ENCODE assay signal across 7 mouse cellular contexts in the genomic region with DNA sequence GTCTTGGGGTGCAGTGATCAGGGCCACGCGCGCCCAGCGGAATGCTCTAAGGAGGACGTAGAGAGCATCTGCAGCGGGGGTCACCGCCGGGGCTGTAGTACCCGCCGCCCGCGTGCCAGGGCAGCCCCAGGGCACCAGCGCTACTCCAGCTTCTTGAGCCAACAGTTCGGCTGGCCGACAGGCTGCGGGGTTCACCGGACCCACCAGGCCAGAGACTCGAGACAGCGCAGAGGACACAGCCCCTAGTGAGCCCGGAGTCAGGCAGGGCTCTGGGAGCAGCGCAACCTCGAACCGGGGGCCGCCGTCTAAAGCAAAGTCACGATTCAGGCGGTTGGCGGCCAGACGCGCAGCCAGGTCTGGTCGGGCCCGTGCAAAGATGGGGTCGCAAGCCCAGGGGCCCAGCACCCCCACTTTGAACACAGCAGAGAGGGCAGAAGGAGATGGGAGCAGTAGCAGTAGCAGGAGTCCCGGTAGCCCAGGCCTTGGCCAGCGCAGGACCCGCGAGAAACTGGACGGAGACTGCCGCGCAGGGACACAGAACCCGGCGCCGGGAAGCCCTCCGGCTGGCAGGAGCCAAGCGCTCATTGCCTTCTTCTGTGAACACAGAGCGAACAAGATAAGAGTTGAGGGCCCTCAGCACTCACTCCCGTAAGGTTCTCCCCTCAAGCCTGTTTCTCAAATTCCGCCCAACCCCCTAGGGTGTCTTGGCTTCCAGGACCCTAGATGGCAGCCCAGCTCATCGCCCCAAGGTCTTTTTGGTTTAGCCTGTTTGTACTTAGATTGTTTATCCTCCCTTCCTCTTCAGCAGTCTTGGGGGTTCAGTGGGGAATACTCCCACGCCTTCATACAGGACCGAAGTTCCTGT. TPM values are rescaled to one million over a fixed set of nuclear protein-coding genes. Genes with fewer than 3 reads are reported as not detected.
DNase-seq lines count a peak whose midpoint lies in the region; ATAC-seq and TF ChIP-seq lines count a peak whose summit lies in the region.

No protein-coding gene starts in this region.

- peaks cover 23% of the 10 kb centered on the region for H3K27me3 ChIP-seq in lung, embryonic 14.5 days (ENCODE audit: insufficient read depth, low read length)
- peaks cover 16% of the 10 kb centered on the region; the same call in 1 of the 2 replicates for H3K27me3 ChIP-seq in intestine, embryonic 16.5 days (replicated peaks; ENCODE audit: control insufficient read depth, insufficient read depth, low read length)
- H3K27me3 ChIP-seq in neural tube, embryonic 14.5 days (ENCODE audit: control insufficient read depth, insufficient read depth, low read length): peaks cover 11% of the 10 kb centered on the region

- H3K9me3 ChIP-seq in lung, embryonic 14.5 days (ENCODE audit: low read depth, low read length): no peaks in the 10 kb centered on the region
- H3K9me3 ChIP-seq in intestine, embryonic 16.5 days (ENCODE audit: control insufficient read depth, low read length): no peaks in the 10 kb centered on the region
- H3K9me3 ChIP-seq in neural tube, embryonic 14.5 days (ENCODE audit: control insufficient read depth, low read length): no peaks in the 10 kb centered on the region

- H3K4me1 ChIP-seq in lung, embryonic 14.5 days (ENCODE audit: insufficient read depth): no peaks in the 10 kb centered on the region; the same call in 1 of the 2 replicates
- H3K4me1 ChIP-seq in embryonic fibroblast, embryonic 13.5 days (ENCODE audit: control insufficient read depth, insufficient read depth, low read length): no peaks in the 10 kb centered on the region
- H3K4me1 ChIP-seq in intestine, embryonic 16.5 days (ENCODE audit: control insufficient read depth, insufficient read depth, low read length): peaks cover 13% of the 10 kb centered on the region
- H3K4me1 ChIP-seq in neural tube, embryonic 14.5 days (ENCODE audit: control insufficient read depth, insufficient read depth, low read length): peaks cover 8% of the 10 kb centered on the region; the same call in 1 of the 2 replicates

- 4% methylated on average over 51 of the region's 51 CpGs for WGBS in lung, embryonic 14.5 days
- 5% methylated on average over 51 of the region's 51 CpGs for WGBS in intestine, embryonic 16.5 days
- 4% methylated on average over 51 of the region's 51 CpGs for WGBS in neural tube, embryonic 14.5 days

- TF ChIP-seq CTCF in lung, embryonic 14.5 days (IDR thresholded peaks at IDR 0.05; ENCODE audit: low read depth): no peak
- TF ChIP-seq CTCF in embryonic fibroblast, embryonic 13.5 days (IDR thresholded peaks at IDR 0.05; ENCODE audit: borderline replicate concordance, insufficient read depth, low read length): no peak

- peak; percentile 24 for DNase-seq in lung, embryonic 14.5 days
- DNase-seq in lung, postnatal 36 days: no peak
- no peak for DNase-seq in thymus, postnatal 0 days (ENCODE audit: low spot score)
- DNase-seq in lung, postnatal 25 days (ENCODE audit: low spot score): no peak

- H3K9ac ChIP-seq in lung, embryonic 14.5 days: peak overlapping the region; percentile 36; the same call in 1 of the 2 replicates
- peak overlapping the region; percentile 60 for H3K9ac ChIP-seq in intestine, embryonic 16.5 days (ENCODE audit: low read depth, low read length)
- peak overlapping the region; percentile 58 for H3K9ac ChIP-seq in neural tube, embryonic 14.5 days (replicated peaks; ENCODE audit: low read depth, low read length)

- TF ChIP-seq POLR2A in embryonic fibroblast, embryonic 13.5 days (IDR thresholded peaks at IDR 0.05; ENCODE audit: low read depth, low read length): no peak

- no peaks in the 10 kb centered on the region for H3K36me3 ChIP-seq in lung, embryonic 14.5 days (ENCODE audit: insufficient read depth)
- H3K36me3 ChIP-seq in intestine, embryonic 16.5 days (ENCODE audit: control insufficient read depth, insufficient read depth, low read length): no peaks in the 10 kb centered on the region
- H3K36me3 ChIP-seq in neural tube, embryonic 14.5 days (ENCODE audit: control insufficient read depth, insufficient read depth, low read length): no peaks in the 10 kb centered on the region

- ATAC-seq in lung, embryonic 14.5 days (ENCODE audit: insufficient read depth): peak; percentile 48; the same call in 1 of the 2 replicates
- no peak for ATAC-seq in intestine, embryonic 16.5 days
- peak; percentile 3; the same call in 1 of the 2 replicates for ATAC-seq in neural tube, embryonic 14.5 days (ENCODE audit: low read depth)

- H3K4me2 ChIP-seq in lung, embryonic 14.5 days: peak overlapping the region; percentile 73
- peak overlapping the region; percentile 95 for H3K4me2 ChIP-seq in intestine, embryonic 16.5 days (ENCODE audit: low read depth, low read length)
- peak overlapping the region; percentile 79 for H3K4me2 ChIP-seq in neural tube, embryonic 14.5 days (ENCODE audit: low read depth, low read length)

- no peak overlapping the region for H3K27ac ChIP-seq in lung, embryonic 14.5 days (ENCODE audit: low read depth)
- no peak overlapping the region for H3K27ac ChIP-seq in embryonic fibroblast, embryonic 13.5 days (ENCODE audit: insufficient read depth, low read length)
- no peak overlapping the region for H3K27ac ChIP-seq in intestine, embryonic 16.5 days (ENCODE audit: low read length)
- peak overlapping the region; percentile 67; the same call in 1 of the 2 replicates for H3K27ac ChIP-seq in neural tube, embryonic 14.5 days (ENCODE audit: low read depth, low read length)

- peak overlapping the region; percentile 43 for H3K4me3 ChIP-seq in lung, embryonic 14.5 days (ENCODE audit: low read depth, low read length)
- peak overlapping the region; percentile 23 for H3K4me3 ChIP-seq in embryonic fibroblast, embryonic 13.5 days (ENCODE audit: insufficient read depth, low read length)
- H3K4me3 ChIP-seq in intestine, embryonic 16.5 days (ENCODE audit: low read length): peak overlapping the region; percentile 55
- H3K4me3 ChIP-seq in neural tube, embryonic 14.5 days (ENCODE audit: low read depth, low read length): peak overlapping the region; percentile 38

RNA-seq across cellular contexts. Expression of gene Gucy2e, which starts 0.5 kb away (rescaled TPM):
- polyA plus RNA-seq in lung, embryonic 14.5 days (2014; fragmentation: Nextera tagmentation; extraction: Ambion mirVana): not detected in 2 replicates
- 0.12 TPM in 1 of 2 replicates, not detected in the other for polyA plus RNA-seq in embryonic fibroblast, embryonic 13.5 days (2011; ENCODE audit: insufficient read length, low read depth, missing spikeins)
- polyA plus RNA-seq in intestine, embryonic 16.5 days (2015; fragmentation: Nextera tagmentation; extraction: Ambion mirVana): 0.02 and 0.07 TPM in 2 replicates
- 0.35 and 0.62 TPM in 2 replicates for polyA plus RNA-seq in neural tube, embryonic 14.5 days (2014; fragmentation: Nextera tagmentation; extraction: Ambion mirVana)
- not detected in 2 replicates for polyA plus RNA-seq in thymus, postnatal 0 days (2015; fragmentation: Nextera tagmentation; extraction: Ambion mirVana)

RNA-seq across cellular contexts. Expression of gene Alox8, which starts 38.6 kb away (rescaled TPM):
- not detected in 2 replicates for polyA plus RNA-seq in lung, embryonic 14.5 days (2014; fragmentation: Nextera tagmentation; extraction: Ambion mirVana)
- polyA plus RNA-seq in embryonic fibroblast, embryonic 13.5 days (2011; ENCODE audit: insufficient read length, low read depth, missing spikeins): not detected in 2 replicates
- polyA plus RNA-seq in intestine, embryonic 16.5 days (2015; fragmentation: Nextera tagmentation; extraction: Ambion mirVana): 0.13 and 0.15 TPM in 2 replicates
- 0.24 and 0.43 TPM in 2 replicates for polyA plus RNA-seq in neural tube, embryonic 14.5 days (2014; fragmentation: Nextera tagmentation; extraction: Ambion mirVana)
- polyA plus RNA-seq in thymus, postnatal 0 days (2015; fragmentation: Nextera tagmentation; extraction: Ambion mirVana): 0.14 and 0.17 TPM in 2 replicates
